Mouse (Mus musculus): Measurements from ENCODE around the gene Dcaf7.
A peak's percentile ranks its signal among the peaks of the same experiment; 100 is the strongest.
"Not testable (repeated sequence)": the region's sequence is repeated elsewhere in the genome, so short reads cannot be mapped to it uniquely, and the experiment has no call there.

Gene Dcaf7

GRCm38 (mm10) chr11:106036548-106037417, at the start of gene Dcaf7:
TSS of gene Dcaf7 (plus strand) at chr11:106036872.
- DNase-seq = peak; percentile 98

DNA sequence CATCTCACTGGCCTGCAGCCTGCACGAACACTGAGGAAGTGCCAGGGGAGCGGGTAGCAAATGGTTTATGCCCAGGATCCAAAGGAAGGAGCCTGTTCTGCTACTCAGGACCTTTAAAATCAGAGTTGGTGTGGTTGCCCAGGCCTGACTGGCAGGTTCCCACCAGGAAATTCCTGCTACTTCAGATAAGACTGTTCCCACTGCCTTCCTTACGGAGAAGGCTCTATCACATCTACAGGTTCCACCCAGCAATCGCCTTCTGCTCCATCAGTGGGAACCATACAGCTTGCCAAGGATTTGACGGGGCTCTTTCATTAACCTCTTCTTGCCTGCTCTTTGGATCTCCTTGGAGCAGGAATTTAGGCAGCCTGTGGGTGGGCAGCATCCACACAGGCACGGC, 49.2 kb upstream of the Dcaf7 start:
- DNase-seq = peak; percentile 76

GRCm38 (mm10) chr11:105989446-105989845, 47.2 kb upstream of the Dcaf7 start:
- DNase-seq = peak; percentile 65

GRCm38 (mm10) chr11:105990231-105990630, 46.4 kb upstream of the Dcaf7 start:
- DNase-seq = peak; percentile 50

GRCm38 (mm10) chr11:105994375-105994774, 42.3 kb upstream of the Dcaf7 start, which contains the start of gene Ace3:
TSS of gene Ace3 (plus strand) at chr11:105994675.
- DNase-seq = no peak

DNA sequence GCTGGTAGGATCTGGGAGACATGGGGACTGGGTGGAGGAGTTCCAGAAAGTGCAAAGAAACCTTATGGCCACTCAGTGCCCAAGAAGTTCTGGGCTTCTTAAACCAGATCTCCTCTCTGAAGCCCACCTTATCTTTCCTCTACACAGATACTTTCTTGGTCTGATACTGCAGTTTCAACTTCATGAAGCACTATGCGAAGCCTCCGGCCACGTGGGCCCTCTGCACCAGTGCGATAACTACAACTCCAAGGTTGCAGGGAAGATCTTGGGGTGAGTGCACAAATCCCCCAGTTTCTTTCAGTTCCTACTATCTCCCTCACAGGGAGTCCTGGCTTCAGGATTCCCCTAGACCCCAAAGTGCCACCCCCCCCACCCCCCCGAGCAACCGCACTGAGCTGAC, 36.6 kb upstream of the Dcaf7 start:
- no peak for DNase-seq

- peak; percentile 44 for DNase-seq
Measured at GRCm38 (mm10) chr11:106001718-106002117, 35.0 kb upstream of the Dcaf7 start.

DNA sequence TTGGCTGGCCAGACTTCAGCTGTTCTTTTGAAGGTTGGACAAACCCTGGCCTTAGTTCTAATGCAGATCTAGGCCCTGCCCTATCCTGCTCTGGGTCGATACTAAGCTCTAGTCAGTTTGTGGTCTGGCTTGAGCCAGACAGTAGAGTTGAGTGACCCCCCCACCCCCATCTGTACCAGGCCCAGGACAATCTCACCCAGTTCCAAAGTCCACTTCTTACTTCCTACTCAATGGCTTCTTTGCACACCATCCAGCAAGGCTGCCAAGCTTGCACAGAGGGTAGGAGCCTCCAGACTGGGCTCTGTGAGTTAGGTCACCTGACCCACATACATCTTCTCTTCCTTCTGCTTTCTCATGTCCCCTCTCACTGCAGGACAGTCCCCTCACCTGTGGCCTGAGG, 32.1 kb upstream of the Dcaf7 start:
- no peak for DNase-seq

- DNase-seq = no peak
Measured at GRCm38 (mm10) chr11:106005970-106006369, 30.7 kb upstream of the Dcaf7 start.

DNA sequence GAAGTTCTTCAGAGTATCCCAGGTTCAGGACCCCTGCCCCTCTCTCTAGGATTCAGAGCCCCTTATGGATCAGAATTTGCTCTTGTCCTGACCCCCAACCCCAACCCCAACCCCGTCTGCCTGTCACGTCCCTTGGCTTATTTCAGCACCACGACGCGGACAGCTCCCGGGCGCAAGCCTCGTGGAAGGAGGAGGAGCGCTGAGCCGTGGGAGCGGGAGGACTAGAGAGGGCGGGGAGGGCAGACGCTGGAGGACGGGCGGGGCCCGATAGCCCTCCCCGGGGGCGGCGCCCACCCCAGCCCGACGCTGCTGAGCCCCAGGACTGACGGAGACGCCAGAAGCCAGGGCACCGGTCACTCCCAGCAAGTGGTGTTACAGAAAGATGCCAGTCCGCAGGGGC, 28.9 kb upstream of the Dcaf7 start, which contains the start of gene Kcnh6:
Kcnh6 (plus strand) TSS at position 304 of the 400 bp plus-strand sequence.
- peak; percentile 87 for DNase-seq

DNA sequence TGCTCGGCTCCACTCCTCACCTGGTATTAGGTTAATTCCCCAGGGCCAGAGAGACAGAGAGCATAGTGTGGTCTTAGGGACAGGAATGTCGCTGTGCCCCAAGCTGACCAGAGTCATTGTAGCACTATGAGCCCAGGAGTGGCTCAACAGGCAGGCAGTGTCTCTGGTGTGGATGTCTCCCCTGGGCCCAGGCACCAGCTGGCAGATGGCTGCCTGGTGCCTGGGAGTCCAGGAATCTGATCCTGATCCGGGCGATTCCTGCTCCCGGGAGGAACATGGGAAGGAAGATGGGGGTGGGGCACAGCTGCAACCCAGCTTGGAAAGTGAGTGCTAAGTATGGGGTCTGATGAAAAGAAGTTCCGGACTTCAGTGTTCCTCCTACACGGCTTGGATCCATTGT, 24.0 kb upstream of the Dcaf7 start:
- DNase-seq = no peak

DNA sequence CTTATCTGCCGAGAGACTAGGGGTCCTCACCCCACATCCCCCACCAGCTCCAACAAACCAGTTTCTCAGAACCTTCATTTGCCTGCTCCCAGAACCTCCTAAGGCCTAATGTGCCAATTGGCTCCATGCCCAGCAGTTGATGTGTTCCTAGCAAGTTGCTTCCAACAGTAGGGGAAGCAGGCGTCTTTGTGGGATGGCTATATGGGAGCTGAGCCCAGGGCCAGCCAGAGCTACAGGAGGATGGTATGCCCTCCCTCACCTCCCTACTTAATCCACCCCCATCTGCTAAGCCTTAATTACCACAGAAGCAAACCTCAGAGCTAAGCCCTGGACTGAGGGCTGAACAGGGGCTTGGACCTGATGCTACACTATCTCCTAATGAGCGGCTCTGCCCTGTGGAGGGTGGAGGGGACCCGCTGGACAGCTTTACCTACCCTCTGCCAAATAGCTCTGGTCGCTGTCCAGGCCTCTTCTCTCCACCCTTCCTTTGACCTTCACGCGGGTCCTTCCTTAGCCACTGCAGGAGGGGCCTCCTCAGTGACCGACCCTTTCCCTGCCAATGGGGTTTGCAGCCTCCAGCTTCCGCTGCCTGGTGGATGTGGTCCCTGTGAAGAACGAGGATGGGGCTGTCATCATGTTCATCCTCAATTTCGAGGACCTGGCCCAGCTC, 23.0 kb upstream of the Dcaf7 start:
- peak; percentile 69 for DNase-seq

GRCm38 (mm10) chr11:106016440-106016839, 20.2 kb upstream of the Dcaf7 start:
- DNase-seq = no peak

- DNase-seq = no peak
Measured at GRCm38 (mm10) chr11:106020051-106020763, 16.5 kb upstream of the Dcaf7 start.

GRCm38 (mm10) chr11:106025774-106026173, 10.9 kb upstream of the Dcaf7 start:
- DNase-seq = no peak

- peak; percentile 70 for DNase-seq
Measured at GRCm38 (mm10) chr11:106026465-106027151, 10.1 kb upstream of the Dcaf7 start.

DNA sequence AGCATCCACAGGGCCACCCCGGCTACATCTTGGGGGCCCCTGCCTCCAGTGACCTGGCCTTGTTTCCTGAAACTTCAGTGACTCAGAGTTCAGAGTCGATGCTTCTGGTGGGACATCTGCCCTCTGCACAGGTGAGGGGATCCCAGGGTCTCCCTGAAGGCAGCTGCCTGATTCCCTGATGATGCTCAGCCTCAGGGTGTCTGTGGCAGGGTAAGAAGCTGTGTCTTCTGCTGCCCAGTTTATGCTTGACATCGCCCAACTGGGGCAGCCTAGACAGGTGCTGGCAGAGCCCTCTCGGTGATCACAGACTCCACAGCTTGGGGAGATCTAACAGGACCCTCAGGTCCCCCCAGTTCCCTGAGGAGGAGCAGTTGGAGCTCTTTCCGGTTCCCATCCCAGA, 9.1 kb upstream of the Dcaf7 start:
- no peak for DNase-seq

- DNase-seq = not testable (repeated sequence)
Measured at GRCm38 (mm10) chr11:106032074-106032473, 4.6 kb upstream of the Dcaf7 start.

GRCm38 (mm10) chr11:106033491-106033919, 3.2 kb upstream of the Dcaf7 start:
- DNase-seq = peak; percentile 53

GRCm38 (mm10) chr11:106034986-106035385, 1.7 kb upstream of the Dcaf7 start:
- no peak for DNase-seq

DNA sequence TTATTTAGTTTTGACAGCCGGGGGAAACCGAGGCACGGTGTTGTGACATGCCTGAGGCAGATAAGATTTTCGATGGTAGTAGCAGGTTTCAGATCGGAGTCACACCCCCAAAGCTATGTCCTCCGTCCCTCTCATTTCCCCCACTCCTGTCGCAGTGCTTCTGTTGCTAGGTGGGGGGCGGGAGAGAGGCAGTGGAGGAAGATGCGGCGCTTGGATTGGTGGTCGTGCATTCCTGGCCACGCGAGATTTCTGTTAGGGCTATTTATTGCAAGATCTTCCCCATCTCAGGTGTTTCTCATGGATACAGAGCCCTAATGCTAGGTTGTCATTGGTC, 713 bp downstream of the Dcaf7 start:
- DNase-seq = peak; percentile 70

DNA sequence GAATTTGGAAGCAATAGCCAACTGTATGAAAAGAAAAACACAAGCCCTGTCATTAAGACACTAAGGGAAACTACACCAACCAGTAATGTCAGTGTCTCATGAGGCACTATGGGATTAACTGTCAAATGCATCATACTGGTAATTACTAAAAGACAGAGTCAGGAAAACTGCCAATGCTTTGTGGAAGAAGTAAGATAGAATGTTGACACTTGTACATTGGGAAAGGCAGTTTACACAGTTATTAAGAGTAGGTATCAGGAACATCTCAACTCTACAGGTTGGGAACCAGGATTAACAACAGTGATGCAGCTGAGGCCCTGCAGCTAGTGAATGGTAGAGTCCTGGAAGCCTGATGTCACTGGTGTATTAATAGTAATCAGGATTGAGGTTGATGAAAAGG, 7.7 kb downstream of the Dcaf7 start:
- DNase-seq = no peak

- DNase-seq = no peak
Measured at GRCm38 (mm10) chr11:106045256-106045655, 8.6 kb downstream of the Dcaf7 start.

Data from lung, postnatal 10 days (tissue).